Mouse (Mus musculus) lung, adult 2 months (tissue): ENCODE results near the gene Als2. TPM values are rescaled to one million over a fixed set of nuclear protein-coding genes. Genes with fewer than 3 reads are reported as not detected.

Source experiments
- DNase-seq: peaks from one replicate; pipeline ENCODE4 v3.0.0; 2022
- H3K4me1 ChIP-seq: fragments of 200-500 bp; 2 replicates; pipeline ENCODE4 v1.6.1; 2011; ENCODE audit warnings: low read length; ENCODE audit not compliant: control insufficient read depth, insufficient read depth
- H3K4me3 ChIP-seq: fragments of 200-500 bp; replicated peaks from 2 replicates; pipeline ENCODE3; 2011; ENCODE audit warnings: low read depth, mild to moderate bottlenecking, control low read depth, low read length; ENCODE audit errors: extremely low read depth
- CTCF ChIP-seq: fragments of 200-500 bp; IDR thresholded peaks from 2 replicates; pipeline ENCODE4 v1.5.1; 2011; ENCODE audit warnings: mild to moderate bottlenecking, low read length, control low read depth; ENCODE audit not compliant: insufficient read depth
- POLR2A ChIP-seq: fragments of 200-500 bp; IDR thresholded peaks from 2 replicates; pipeline ENCODE4 v1.6.1; 2011; ENCODE audit warnings: low read depth, mild to moderate bottlenecking, control low read depth, low read length, borderline replicate concordance; ENCODE audit errors: extremely low read depth
- WGBS: fragments of 180-500 bp; shearing (Covaris S2); methylation state at CpG from one replicate; pipeline ENCODE4 v1.1.7; 2018; 5-methylcytosine and 5-hydroxymethylcytosine counted together
- polyA plus RNA-seq: library from polyadenylated mRNA; depleted of rRNA; stranded (reverse); fragments of >200 nt; gene quantifications from 2 replicates; pipeline ENCODE4 v1.2.3, GENCODE M21; 2012

Als2 gene
- polyA plus RNA-seq, 1 experiment: 5.4 TPM

- TF ChIP-seq POLR2A (no peak), CTCF (no peak)
- 76% methylated on average over 8 of the region's 8 CpGs for WGBS
- no peak for DNase-seq
- H3K4me3 ChIP-seq: no peak overlapping the region
- H3K4me1 ChIP-seq: no peaks in the 10 kb centered on the region
Observed at GRCm38 (mm10) chr1:59170290-59170689, 66.7 kb downstream of the Als2 start.

- 75% methylated on average over 6 of the region's 6 CpGs for WGBS
- no peak for DNase-seq
- no peak overlapping the region for H3K4me3 ChIP-seq
- no peak for TF ChIP-seq POLR2A
- TF ChIP-seq CTCF: no peak
- no peaks in the 10 kb centered on the region for H3K4me1 ChIP-seq
Observed at GRCm38 (mm10) chr1:59169586-59169985, 67.4 kb downstream of the Als2 start.

- 62% methylated on average over 2 of the region's 2 CpGs for WGBS
- TF ChIP-seq POLR2A (no peak), CTCF (no peak)
- Histone ChIP-seq H3K4me3 (no peak overlapping the region), H3K4me1 (no peaks in the 10 kb centered on the region)
- DNase-seq: no peak
Observed at GRCm38 (mm10) chr1:59168556-59168955, 68.5 kb downstream of the Als2 start.

GRCm38 (mm10) chr1:59167654-59168425 lies 69.2 kb downstream of the Als2 start:
- no peak for TF ChIP-seq CTCF
- TF ChIP-seq POLR2A: no peak
- Histone ChIP-seq H3K4me3 (no peak overlapping the region), H3K4me1 (no peaks in the 10 kb centered on the region)
- DNase-seq: no peak
- 77% methylated on average over 4 of the region's 4 CpGs for WGBS

- H3K4me1 ChIP-seq: no peaks in the 10 kb centered on the region
- no peak for TF ChIP-seq POLR2A
- no peak for TF ChIP-seq CTCF
- H3K4me3 ChIP-seq: no peak overlapping the region
- DNase-seq: no peak
- WGBS: 86% methylated on average over 9 of the region's 9 CpGs
Observed at GRCm38 (mm10) chr1:59166232-59166905, 70.7 kb downstream of the Als2 start.

- TF ChIP-seq POLR2A (no peak), CTCF (no peak)
Observed at GRCm38 (mm10) chr1:59163918-59164317, 73.1 kb downstream of the Als2 start.

GRCm38 (mm10) chr1:59163030-59163461 lies 74.0 kb downstream of the Als2 start, which contains the start of gene Mpp4:
Gene Mpp4 (minus strand): TSS chr1:59163389.
- H3K4me1 ChIP-seq: no peaks in the 10 kb centered on the region

More at GRCm38 (mm10) chr1:59163918-59164317, 73.1 kb downstream of the Als2 start:
- 81% methylated on average over 5 of the region's 5 CpGs for WGBS
- DNase-seq: no peak
- H3K4me1 ChIP-seq: no peaks in the 10 kb centered on the region
- no peak overlapping the region for H3K4me3 ChIP-seq

GRCm38 (mm10) chr1:59162309-59163024 lies 74.6 kb downstream of the Als2 start:
- TF ChIP-seq CTCF (no peak), POLR2A (no peak)
- 71% methylated on average over 8 of the region's 8 CpGs for WGBS
- Histone ChIP-seq H3K4me3 (no peak overlapping the region), H3K4me1 (no peaks in the 10 kb centered on the region)
- DNase-seq: no peak

More at GRCm38 (mm10) chr1:59163030-59163461, 74.0 kb downstream of the Als2 start, which contains the start of gene Mpp4:
- DNase-seq: no peak
- no peak for TF ChIP-seq POLR2A
- whole genome bisulfite sequencing: 61% methylated on average over 12 of the region's 12 CpGs
- H3K4me3 ChIP-seq: no peak within 1 kb of the TSS

GRCm38 (mm10) chr1:59161396-59161795 lies 75.6 kb downstream of the Als2 start:
- no peak for DNase-seq
- TF ChIP-seq POLR2A: no peak
- no peak for TF ChIP-seq CTCF
- Histone ChIP-seq H3K4me3 (no peak overlapping the region), H3K4me1 (no peaks in the 10 kb centered on the region)
- 87% methylated on average over 6 of the region's 6 CpGs for WGBS
